Mouse (Mus musculus) neural tube, embryonic 15.5 days (tissue): ENCODE data around the gene Il1rl2. TPM values are rescaled to one million over a fixed set of nuclear protein-coding genes. Genes with fewer than 3 reads are reported as not detected.

Experiments
- polyA plus RNA-seq: library from polyadenylated mRNA; unstranded; fragments of >200 nt; fragmentation: Nextera tagmentation; extraction: Ambion mirVana; gene quantifications from 2 replicates; pipeline ENCODE4 v1.2.1, GENCODE M21; 2015

Il1rl2 gene
- polyA plus RNA-seq, 1 experiment from 2014 or later: 0.81 TPM

Other genes with a start within 250 kb of the Il1rl2 start
- gene Il1r1, start 99.5 kb upstream of the Il1rl2 start, polyA plus RNA-seq: 0.77 and 3.4 TPM in 2 replicates
- 0.04 and 0.63 TPM in 2 replicates for gene Il1rl1, start 105.0 kb downstream of the Il1rl2 start, polyA plus RNA-seq
- 0.37 TPM in 1 of 2 replicates, not detected in the other for gene Il18r1, start 140.9 kb downstream of the Il1rl2 start, polyA plus RNA-seq
- gene Il18rap, start 190.8 kb downstream of the Il1rl2 start, polyA plus RNA-seq: 0.03 and 0.29 TPM in 2 replicates